Mouse (Mus musculus): ENCODE measurements around the gene Lrit3. TPM values are rescaled to one million over a fixed set of nuclear protein-coding genes. Genes with fewer than 3 reads are reported as not detected.
A peak's percentile ranks its signal among the peaks of the same experiment; 100 is the strongest.

The Lrit3 gene
- polyA plus RNA-seq, 1 experiment = 0.09 TPM

DNA sequence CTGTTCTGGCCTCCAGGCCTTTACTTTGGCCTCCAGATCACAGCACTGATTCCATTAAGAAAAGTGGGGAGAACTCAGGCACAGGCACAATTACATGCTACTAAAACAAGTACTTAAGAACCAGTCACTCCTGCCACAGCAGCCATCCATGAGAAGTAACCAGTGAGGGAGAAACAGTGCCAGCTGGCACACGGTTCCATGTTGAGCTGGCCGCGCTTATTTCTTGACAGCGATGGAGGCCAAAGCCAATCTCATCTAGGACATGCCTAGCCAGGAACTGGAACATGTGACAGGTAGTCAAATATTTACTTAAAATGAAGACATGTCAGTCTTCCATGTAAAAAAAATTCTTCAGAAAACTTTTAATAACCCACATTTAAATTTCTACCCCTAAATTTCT, 20.3 kb upstream of the Lrit3 start:
- peaks cover 15% of the 10 kb centered on the region; the same call in 1 of the 2 replicates for H3K36me3 ChIP-seq (ENCODE audit: control insufficient read depth, insufficient read depth, low read length)
- 96% methylated on average over 4 of the region's 4 CpGs for WGBS
- no peak for DNase-seq
- no peaks in the 10 kb centered on the region for H3K4me1 ChIP-seq (replicated peaks; ENCODE audit: control insufficient read depth, insufficient read depth, low read length)
- no peaks in the 10 kb centered on the region for H3K27me3 ChIP-seq (ENCODE audit: control insufficient read depth, insufficient read depth, low read length)
- H3K27ac ChIP-seq (ENCODE audit: control insufficient read depth, insufficient read depth, low read length) = no peak overlapping the region
- no peak overlapping the region for H3K4me3 ChIP-seq (ENCODE audit: control insufficient read depth, insufficient read depth, low read length)
- TF ChIP-seq CTCF (IDR thresholded peaks at IDR 0.05; ENCODE audit: borderline replicate concordance, control insufficient read depth, extremely low read depth, insufficient read depth, low read length, poor library complexity) (no peak), POLR2A (IDR thresholded peaks at IDR 0.05; ENCODE audit: control insufficient read depth, extremely low read depth, insufficient read depth, low read length, poor library complexity) (no peak)

DNA sequence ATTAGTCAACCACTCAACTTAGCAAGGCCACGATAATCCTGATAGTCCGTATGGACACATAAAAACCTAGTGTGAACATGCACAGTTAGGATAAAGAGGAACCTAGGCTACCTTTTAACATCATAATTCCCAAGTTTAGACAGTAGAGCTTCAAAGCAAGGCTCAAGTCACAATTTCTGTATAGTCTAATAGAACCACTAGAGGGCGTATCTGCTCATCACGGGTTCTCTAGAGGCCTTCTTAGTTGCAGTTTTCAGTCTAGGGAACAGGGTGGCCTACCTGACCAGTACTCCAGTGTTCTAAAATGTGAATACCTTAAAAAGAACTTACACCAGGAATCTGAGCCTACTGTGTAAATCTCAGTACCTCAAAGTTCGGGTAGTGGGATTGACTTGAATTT, 19.5 kb upstream of the Lrit3 start:
- Histone ChIP-seq H3K27me3 (ENCODE audit: control insufficient read depth, insufficient read depth, low read length) (no peaks in the 10 kb centered on the region), H3K4me1 (replicated peaks; ENCODE audit: control insufficient read depth, insufficient read depth, low read length) (no peaks in the 10 kb centered on the region), H3K27ac (ENCODE audit: control insufficient read depth, insufficient read depth, low read length) (no peak overlapping the region), H3K36me3 (ENCODE audit: control insufficient read depth, insufficient read depth, low read length) (peaks cover 15% of the 10 kb centered on the region; the same call in 1 of the 2 replicates), H3K4me3 (ENCODE audit: control insufficient read depth, insufficient read depth, low read length) (no peak overlapping the region)
- WGBS = 57% methylated on average over 5 of the region's 5 CpGs
- TF ChIP-seq CTCF (IDR thresholded peaks at IDR 0.05; ENCODE audit: borderline replicate concordance, control insufficient read depth, extremely low read depth, insufficient read depth, low read length, poor library complexity) = no peak
- no peak for TF ChIP-seq POLR2A (IDR thresholded peaks at IDR 0.05; ENCODE audit: control insufficient read depth, extremely low read depth, insufficient read depth, low read length, poor library complexity)
- peak; percentile 6 for DNase-seq

DNA sequence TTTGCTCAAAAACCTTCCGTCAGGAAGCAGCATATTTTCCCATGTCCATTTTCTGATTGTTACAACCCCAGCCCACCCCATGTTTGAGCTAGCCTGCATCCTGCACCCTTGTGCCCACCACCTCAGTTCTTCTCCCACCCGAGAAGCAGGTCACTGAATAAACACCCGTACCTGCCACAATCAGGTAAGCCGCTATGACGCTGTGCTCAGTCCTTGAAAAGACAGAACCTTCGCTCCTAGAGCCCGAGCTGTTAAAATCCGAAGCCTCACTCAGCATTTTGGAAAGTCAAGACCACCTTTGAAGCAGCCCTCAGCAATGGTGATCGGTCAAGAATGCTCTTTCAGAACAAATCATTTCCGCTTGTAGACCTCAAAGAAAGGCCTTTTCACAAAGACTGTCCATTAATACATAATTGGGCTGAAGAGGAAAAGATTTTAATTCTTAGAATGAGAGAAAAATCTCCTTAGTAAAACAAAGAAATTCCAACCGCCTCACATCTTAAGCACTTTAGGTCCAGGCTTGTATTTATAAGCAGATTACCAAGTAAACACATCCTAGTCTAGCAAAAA, 18.5 kb upstream of the Lrit3 start, which contains the start of gene Rrh:
Rrh (minus strand) TSS at position 382 of the 570 bp plus-strand sequence.
- TF ChIP-seq CTCF (IDR thresholded peaks at IDR 0.05; ENCODE audit: borderline replicate concordance, control insufficient read depth, extremely low read depth, insufficient read depth, low read length, poor library complexity) = no peak
- no peak for TF ChIP-seq POLR2A (IDR thresholded peaks at IDR 0.05; ENCODE audit: control insufficient read depth, extremely low read depth, insufficient read depth, low read length, poor library complexity)
- Histone ChIP-seq H3K27me3 (ENCODE audit: control insufficient read depth, insufficient read depth, low read length) (no peaks in the 10 kb centered on the region), H3K27ac (ENCODE audit: control insufficient read depth, insufficient read depth, low read length) (no peak within 1 kb of the TSS), H3K36me3 (ENCODE audit: control insufficient read depth, insufficient read depth, low read length) (peaks cover 15% of the 10 kb centered on the region; the same call in 1 of the 2 replicates), H3K4me1 (replicated peaks; ENCODE audit: control insufficient read depth, insufficient read depth, low read length) (no peaks in the 10 kb centered on the region), H3K4me3 (ENCODE audit: control insufficient read depth, insufficient read depth, low read length) (no peak within 1 kb of the TSS)
- no peak for DNase-seq
- 98% methylated on average over 11 of the region's 11 CpGs for WGBS

DNA sequence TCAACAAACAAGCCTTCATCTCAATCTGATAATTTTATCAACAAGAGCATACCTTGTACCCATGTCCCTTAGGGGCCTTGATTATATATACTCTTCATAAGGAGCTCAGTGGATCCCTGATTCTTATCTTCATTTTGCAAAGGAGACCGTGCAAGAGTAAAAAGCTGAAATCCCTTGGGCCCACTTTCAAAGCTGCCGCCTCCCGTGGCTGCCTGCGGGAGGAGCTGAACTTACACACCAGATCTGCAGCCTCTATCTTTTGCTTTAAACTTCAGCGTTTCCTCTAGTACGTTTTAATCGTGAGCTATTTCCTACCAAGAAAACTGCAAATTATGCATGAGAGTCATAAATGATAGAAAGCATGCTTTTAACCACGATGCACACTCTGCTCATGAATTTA, 17.9 kb upstream of the Lrit3 start:
- TF ChIP-seq CTCF (IDR thresholded peaks at IDR 0.05; ENCODE audit: borderline replicate concordance, control insufficient read depth, extremely low read depth, insufficient read depth, low read length, poor library complexity) (no peak), POLR2A (IDR thresholded peaks at IDR 0.05; ENCODE audit: control insufficient read depth, extremely low read depth, insufficient read depth, low read length, poor library complexity) (no peak)
- Histone ChIP-seq H3K27me3 (ENCODE audit: control insufficient read depth, insufficient read depth, low read length) (no peaks in the 10 kb centered on the region), H3K4me1 (replicated peaks; ENCODE audit: control insufficient read depth, insufficient read depth, low read length) (no peaks in the 10 kb centered on the region), H3K27ac (ENCODE audit: control insufficient read depth, insufficient read depth, low read length) (no peak overlapping the region), H3K4me3 (ENCODE audit: control insufficient read depth, insufficient read depth, low read length) (no peak overlapping the region), H3K36me3 (ENCODE audit: control insufficient read depth, insufficient read depth, low read length) (peaks cover 15% of the 10 kb centered on the region; the same call in 1 of the 2 replicates)
- no peak for DNase-seq
- WGBS = 93% methylated on average over 8 of the region's 8 CpGs

DNA sequence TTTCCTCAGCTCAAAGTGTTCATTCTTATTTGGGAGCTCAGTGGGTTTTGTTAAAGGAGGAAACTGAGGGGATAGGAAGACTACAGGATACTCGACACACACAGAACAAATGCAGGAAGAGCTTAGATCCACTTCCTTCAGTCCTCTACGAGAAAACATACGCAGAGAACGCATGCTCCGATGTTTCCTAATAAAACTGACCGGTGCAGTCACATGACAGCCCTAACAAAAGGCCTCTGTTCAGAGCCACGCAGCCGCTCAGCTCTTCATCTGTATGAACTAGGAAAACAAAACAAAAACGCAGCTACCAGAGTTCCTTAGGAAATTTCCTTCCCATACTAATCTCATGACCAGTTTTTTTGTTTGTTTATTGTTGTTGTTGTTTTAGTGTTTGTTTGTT, 17.0 kb upstream of the Lrit3 start:
- DNase-seq = no peak
- Histone ChIP-seq H3K36me3 (ENCODE audit: control insufficient read depth, insufficient read depth, low read length) (peaks cover 15% of the 10 kb centered on the region; the same call in 1 of the 2 replicates), H3K27me3 (ENCODE audit: control insufficient read depth, insufficient read depth, low read length) (no peaks in the 10 kb centered on the region), H3K4me3 (ENCODE audit: control insufficient read depth, insufficient read depth, low read length) (no peak overlapping the region), H3K27ac (ENCODE audit: control insufficient read depth, insufficient read depth, low read length) (no peak overlapping the region), H3K4me1 (replicated peaks; ENCODE audit: control insufficient read depth, insufficient read depth, low read length) (no peaks in the 10 kb centered on the region)
- TF ChIP-seq POLR2A (IDR thresholded peaks at IDR 0.05; ENCODE audit: control insufficient read depth, extremely low read depth, insufficient read depth, low read length, poor library complexity) = no peak
- TF ChIP-seq CTCF (IDR thresholded peaks at IDR 0.05; ENCODE audit: borderline replicate concordance, control insufficient read depth, extremely low read depth, insufficient read depth, low read length, poor library complexity) = no peak
- WGBS = 90% methylated on average over 9 of the region's 9 CpGs

DNA sequence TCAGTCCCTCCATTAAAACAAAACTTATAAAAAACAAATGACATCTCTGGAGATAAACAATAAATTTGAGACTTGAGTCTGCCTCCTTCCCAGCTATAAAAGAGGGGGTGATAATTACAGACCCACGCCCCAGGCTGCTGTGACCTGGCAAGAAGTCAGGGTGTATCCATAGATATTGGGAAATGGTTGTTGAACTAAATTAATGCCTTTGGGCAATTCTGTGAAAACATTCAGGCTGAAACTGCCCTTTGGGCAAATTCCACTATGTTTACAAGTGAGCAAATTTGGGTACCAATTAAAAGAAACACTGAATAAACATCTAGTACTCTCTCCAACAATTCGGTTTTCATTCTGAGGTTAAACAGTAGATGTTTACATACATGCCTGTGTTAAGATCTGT, 4.8 kb downstream of the Lrit3 start:
- WGBS = 96% methylated on average over 2 of the region's 2 CpGs

DNA sequence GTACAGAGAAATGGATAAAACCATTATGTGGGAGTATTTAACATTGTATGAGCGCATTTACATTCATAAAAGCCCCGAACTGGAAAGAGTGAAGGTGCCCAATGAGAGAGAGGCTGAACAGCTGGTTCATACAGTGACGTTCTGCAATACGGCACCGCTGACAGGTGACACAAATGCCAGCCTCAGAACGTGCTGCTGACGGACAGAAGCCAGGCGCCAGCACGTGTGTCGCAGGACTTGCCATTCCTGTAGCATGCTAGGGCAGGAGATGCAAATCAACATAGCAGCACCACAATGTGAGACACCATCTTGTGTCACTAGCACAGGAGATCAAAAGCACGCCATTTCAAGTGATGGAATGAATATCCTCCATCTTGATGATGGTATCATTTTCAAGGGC, 5.3 kb downstream of the Lrit3 start:
- H3K27ac ChIP-seq (ENCODE audit: control insufficient read depth, insufficient read depth, low read length) = no peak overlapping the region
- DNase-seq = no peak
- TF ChIP-seq POLR2A (IDR thresholded peaks at IDR 0.05; ENCODE audit: control insufficient read depth, extremely low read depth, insufficient read depth, low read length, poor library complexity) (no peak), CTCF (IDR thresholded peaks at IDR 0.05; ENCODE audit: borderline replicate concordance, control insufficient read depth, extremely low read depth, insufficient read depth, low read length, poor library complexity) (no peak)
- H3K36me3 ChIP-seq (ENCODE audit: control insufficient read depth, insufficient read depth, low read length) = no peaks in the 10 kb centered on the region
- 89% methylated on average over 11 of the region's 11 CpGs for WGBS
- no peaks in the 10 kb centered on the region for H3K27me3 ChIP-seq (ENCODE audit: control insufficient read depth, insufficient read depth, low read length)
- H3K4me3 ChIP-seq (ENCODE audit: control insufficient read depth, insufficient read depth, low read length) = no peak overlapping the region
- H3K4me1 ChIP-seq (replicated peaks; ENCODE audit: control insufficient read depth, insufficient read depth, low read length) = no peaks in the 10 kb centered on the region

More for the DNA sequence above, 4.8 kb downstream of the Lrit3 start:
- Histone ChIP-seq H3K27ac (ENCODE audit: control insufficient read depth, insufficient read depth, low read length) (no peak overlapping the region), H3K27me3 (ENCODE audit: control insufficient read depth, insufficient read depth, low read length) (no peaks in the 10 kb centered on the region), H3K4me3 (ENCODE audit: control insufficient read depth, insufficient read depth, low read length) (no peak overlapping the region), H3K4me1 (replicated peaks; ENCODE audit: control insufficient read depth, insufficient read depth, low read length) (no peaks in the 10 kb centered on the region), H3K36me3 (ENCODE audit: control insufficient read depth, insufficient read depth, low read length) (no peaks in the 10 kb centered on the region)
- no peak for DNase-seq
- TF ChIP-seq CTCF (IDR thresholded peaks at IDR 0.05; ENCODE audit: borderline replicate concordance, control insufficient read depth, extremely low read depth, insufficient read depth, low read length, poor library complexity) = no peak

Data from thymus, adult 2 months (tissue).